Mouse (Mus musculus): Measurements from ENCODE around the gene Camk1g.

Gene Camk1g

GRCm38 (mm10) chr1:193373906-193374413, 3.9 kb upstream of the Camk1g start:
- DNase-seq = no peak

- peak; percentile 50 to 54 for DNase-seq
Observed at GRCm38 (mm10) chr1:193369091-193369490, 1.0 kb downstream of the Camk1g start.

- DNase-seq = no peak
Observed at GRCm38 (mm10) chr1:193368055-193368454, 2.0 kb downstream of the Camk1g start.

GRCm38 (mm10) chr1:193363801-193364231, 6.3 kb downstream of the Camk1g start:
- peak; percentile 36 to 56 for DNase-seq

GRCm38 (mm10) chr1:193362078-193362477, 8.0 kb downstream of the Camk1g start:
- DNase-seq = no peak

- no peak for DNase-seq
Observed at GRCm38 (mm10) chr1:193361181-193361580, 8.9 kb downstream of the Camk1g start.

DNA sequence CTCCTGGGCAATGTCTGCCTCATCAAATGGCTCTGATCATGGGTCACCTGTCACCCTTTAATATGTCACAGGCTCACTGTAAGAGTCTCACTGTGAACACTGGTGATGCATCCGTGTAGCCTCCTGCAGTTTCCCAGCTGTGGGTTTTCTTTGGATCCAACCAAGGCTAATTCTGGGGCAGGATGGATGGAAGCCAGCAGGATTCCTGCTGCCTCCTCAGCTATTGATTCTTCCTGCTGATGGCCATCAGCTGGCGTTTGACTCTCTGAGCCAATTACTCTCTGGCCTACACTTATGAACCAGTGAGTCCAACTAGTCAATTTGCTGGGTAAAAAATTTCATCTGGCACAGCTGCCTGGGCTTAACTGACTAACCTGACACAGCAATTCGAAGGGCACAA, 10.9 kb downstream of the Camk1g start:
- DNase-seq = no peak

DNA sequence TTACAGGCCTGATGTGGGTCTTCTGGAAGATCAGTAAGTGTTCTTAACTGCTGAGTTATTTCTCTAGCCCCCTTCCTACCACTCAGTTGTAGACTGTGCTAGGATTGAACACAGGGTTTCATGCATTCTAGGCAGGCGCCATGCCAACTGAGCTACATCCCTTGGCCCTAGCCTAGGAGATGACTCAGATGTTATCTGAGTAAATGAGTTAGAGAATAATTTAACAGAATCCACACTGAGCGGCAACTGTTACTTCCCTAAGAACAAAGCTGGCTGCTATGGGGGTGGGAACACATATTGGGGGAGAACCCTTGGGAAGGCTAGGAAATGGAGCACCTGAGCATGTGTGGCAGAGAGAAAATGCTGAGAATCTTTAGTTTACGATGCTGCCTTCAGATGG, 18.5 kb downstream of the Camk1g start:
- peak; percentile 38 to 62 for DNase-seq

GRCm38 (mm10) chr1:193350546-193350801, 19.6 kb downstream of the Camk1g start:
- DNase-seq = no peak

DNA sequence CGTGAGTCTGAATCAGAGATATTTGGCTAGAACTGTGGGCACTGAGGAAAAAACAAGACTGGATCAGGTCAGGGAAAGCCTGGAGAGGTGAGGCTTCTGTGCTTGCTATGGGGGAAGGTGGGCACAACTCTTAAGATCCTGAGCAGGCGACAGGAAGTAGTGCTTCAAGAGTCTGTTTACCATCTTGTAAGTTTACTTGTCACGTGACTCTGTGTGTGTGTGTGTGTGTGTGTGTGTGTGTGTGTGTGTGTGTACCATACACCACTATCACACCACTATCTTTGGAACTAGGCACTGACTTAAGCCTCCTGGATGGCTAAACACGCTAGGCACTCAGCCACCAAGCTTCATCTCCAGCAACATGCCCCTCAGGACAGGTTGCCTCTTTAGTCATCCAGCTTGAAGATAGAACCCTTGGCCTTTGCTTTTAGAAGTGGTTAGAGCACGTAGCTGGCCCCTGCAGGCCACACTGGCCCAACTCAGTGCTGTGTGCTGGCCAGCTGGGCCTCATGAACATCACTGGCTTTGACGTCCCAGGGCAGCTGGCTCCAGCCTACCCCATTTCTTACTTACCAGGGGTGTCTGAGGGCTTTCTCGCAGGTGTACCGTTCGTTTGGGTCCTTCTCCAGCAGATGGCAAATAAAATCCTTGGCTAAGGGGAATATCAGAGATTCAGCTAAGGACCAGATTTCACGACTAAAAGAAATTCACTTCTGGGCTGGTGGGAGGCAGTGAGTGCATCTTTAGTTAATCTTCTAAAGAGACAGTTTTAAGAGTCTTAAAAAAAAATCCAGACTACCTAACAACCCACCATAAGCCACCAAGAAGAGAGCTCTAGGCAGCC, 20.2 kb downstream of the Camk1g start:
- DNase-seq = no peak

GRCm38 (mm10) chr1:193348261-193348962, 21.7 kb downstream of the Camk1g start:
- no peak for DNase-seq

GRCm38 (mm10) chr1:193346908-193347307, 23.2 kb downstream of the Camk1g start:
- no peak for DNase-seq

- DNase-seq = no peak
Observed at GRCm38 (mm10) chr1:193344976-193345375, 25.1 kb downstream of the Camk1g start.

- DNase-seq = no peak
Observed at GRCm38 (mm10) chr1:193343853-193344252, 26.2 kb downstream of the Camk1g start.

DNA sequence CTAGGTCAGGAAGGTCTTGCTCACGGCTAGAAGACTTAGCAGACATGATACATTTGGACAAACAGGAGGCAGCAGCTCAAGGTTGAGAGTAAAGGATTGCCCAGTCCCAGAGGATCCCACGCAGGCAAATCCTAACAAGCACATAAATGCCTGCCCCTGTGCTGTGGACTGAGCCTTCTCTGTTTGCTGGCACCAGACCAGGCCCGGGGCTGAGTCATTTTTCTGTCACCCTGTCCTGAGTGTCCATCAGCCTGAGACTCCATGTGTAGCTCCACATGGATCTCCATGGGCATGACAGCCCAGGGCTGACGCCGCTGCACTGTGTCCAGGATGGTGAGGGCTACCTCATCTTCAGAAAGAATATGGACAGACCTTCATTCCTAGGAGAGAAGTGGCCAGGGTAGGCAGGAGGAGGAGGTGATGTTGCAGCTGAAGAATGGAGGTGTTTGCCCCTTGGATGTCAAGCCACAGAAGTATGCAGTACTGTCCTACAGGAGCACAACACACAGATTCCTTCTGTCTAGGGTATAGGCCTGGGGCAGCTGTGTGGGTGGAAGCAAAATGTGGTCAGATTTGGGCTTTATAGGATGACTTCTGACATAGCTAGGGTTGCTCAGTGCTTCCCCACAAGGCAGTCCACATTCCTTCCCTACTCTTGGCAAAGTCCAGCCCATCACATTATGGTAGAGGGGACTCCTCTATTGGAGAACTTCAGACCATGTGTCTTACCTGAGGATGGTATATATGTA, 27.7 kb downstream of the Camk1g start:
- DNase-seq = no peak

- DNase-seq = no peak
Observed at GRCm38 (mm10) chr1:193338363-193338995, 31.6 kb downstream of the Camk1g start.

DNA sequence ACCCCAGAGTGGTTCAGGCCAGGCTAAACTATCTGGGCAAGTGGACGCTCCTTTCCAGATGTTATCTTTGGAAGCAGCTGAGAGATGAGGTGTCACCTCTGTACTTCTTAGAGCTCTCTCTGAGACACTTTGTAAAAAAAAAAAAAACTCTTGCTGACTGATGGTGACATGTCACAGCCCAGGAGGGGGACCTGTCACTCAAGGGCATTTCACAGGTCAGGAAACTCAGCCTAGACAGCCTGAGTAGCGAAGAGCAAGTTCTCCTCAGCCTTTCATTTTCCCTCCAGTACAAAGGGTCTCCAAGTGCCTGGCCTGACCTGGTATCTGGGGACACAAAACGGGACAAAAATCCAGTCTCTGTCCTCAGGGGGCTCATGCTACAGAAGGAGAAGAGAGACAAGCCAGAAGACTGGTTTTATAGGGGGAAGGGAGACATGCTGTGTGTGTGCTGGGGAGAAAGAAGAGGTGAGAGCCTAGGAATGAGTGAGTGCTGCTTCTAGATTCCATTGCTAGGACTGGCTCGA, 32.2 kb downstream of the Camk1g start:
- DNase-seq = no peak

- DNase-seq = no peak
Observed at GRCm38 (mm10) chr1:193337018-193337321, 33.1 kb downstream of the Camk1g start.

DNA sequence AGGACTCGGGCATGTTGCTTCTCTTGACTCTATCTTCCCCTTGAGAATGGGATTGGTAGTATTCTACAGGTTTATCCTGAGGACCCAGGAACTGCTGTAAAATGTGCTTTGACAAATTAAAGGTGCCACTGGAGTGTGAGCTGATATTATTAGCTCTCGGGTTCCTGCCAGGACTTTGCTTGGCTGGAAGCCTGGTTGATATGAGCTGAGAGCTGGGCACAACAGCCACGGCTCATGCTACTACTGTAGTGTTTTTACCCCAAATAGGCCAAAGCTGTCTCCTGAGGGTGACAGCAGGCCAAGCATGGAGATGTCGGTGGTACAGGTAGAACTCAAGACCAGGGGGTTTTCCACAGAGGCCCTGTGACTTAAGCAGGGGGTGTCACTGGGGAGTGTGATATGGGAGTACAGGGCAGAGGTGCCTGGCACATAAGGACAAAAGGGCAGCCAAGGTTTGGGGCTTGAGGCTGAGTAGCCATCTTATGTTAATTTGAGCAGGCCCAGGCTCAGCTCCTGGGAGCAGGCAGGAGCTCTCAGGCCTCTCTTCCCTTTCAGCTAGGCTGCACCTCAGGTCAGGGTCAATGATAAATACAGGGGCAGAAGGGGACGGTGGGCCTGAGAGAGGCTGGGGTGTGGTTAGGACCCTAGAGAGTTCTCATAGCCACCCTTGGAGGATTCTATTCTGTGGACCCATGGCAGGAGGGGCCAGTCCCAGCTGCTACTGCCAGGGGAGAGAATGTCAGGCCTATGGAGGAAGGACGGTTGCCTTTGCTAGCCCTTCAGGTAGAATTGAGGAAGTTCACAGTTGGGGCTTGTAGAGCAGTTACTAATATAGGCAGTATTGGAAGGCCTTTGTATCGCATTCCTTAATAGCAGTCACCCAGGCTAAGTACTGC, 33.7 kb downstream of the Camk1g start:
- DNase-seq = no peak

GRCm38 (mm10) chr1:193334546-193334945, 35.6 kb downstream of the Camk1g start:
- no peak for DNase-seq

GRCm38 (mm10) chr1:193333776-193334175, 36.3 kb downstream of the Camk1g start:
- DNase-seq = no peak

- DNase-seq = no peak
Observed at GRCm38 (mm10) chr1:193332671-193333070, 37.4 kb downstream of the Camk1g start.

All from kidney, adult 8-10 months (tissue).